Mouse (Mus musculus) ovary, adult 18-20 months (tissue): ENCODE data around the gene Trpm3.

ENCODE experiments used
- DNase-seq: peaks from one replicate; pipeline ENCODE4 v3.0.0; 2022; ENCODE audit warnings: low spot score, mixed read lengths

The Trpm3 gene

GRCm38 (mm10) chr19:22478295-22478989 lies 339.6 kb downstream of the Trpm3 start:
- DNase-seq, result no peak

GRCm38 (mm10) chr19:22503469-22503868 lies 364.6 kb downstream of the Trpm3 start:
- DNase-seq, result no peak

GRCm38 (mm10) chr19:22518508-22518907 lies 379.7 kb downstream of the Trpm3 start:
- no peak for DNase-seq

- no peak for DNase-seq
These were observed 389.1 kb downstream of the Trpm3 start for GRCm38 (mm10) chr19:22527944-22528343.

GRCm38 (mm10) chr19:22542990-22543709 lies 404.3 kb downstream of the Trpm3 start:
- no peak for DNase-seq

- peak; percentile 6 for DNase-seq
These were observed 413.3 kb downstream of the Trpm3 start for GRCm38 (mm10) chr19:22552179-22552578.

- no peak for DNase-seq
These were observed 415.6 kb downstream of the Trpm3 start for GRCm38 (mm10) chr19:22554421-22554941.

GRCm38 (mm10) chr19:22572396-22572795 lies 433.6 kb downstream of the Trpm3 start:
- DNase-seq, result no peak

GRCm38 (mm10) chr19:22572849-22573248 lies 434.0 kb downstream of the Trpm3 start:
- DNase-seq, result no peak

GRCm38 (mm10) chr19:22582120-22582745 lies 443.4 kb downstream of the Trpm3 start:
- no peak for DNase-seq

GRCm38 (mm10) chr19:22594492-22594891 lies 455.6 kb downstream of the Trpm3 start:
- no peak for DNase-seq

GRCm38 (mm10) chr19:22595246-22595645 lies 456.4 kb downstream of the Trpm3 start:
- DNase-seq, result no peak

- no peak for DNase-seq
These were observed 457.9 kb downstream of the Trpm3 start for GRCm38 (mm10) chr19:22596715-22597114.

GRCm38 (mm10) chr19:22604322-22604721 lies 465.5 kb downstream of the Trpm3 start:
- DNase-seq, result no peak

- no peak for DNase-seq
These were observed 469.3 kb downstream of the Trpm3 start for GRCm38 (mm10) chr19:22607985-22608684.

- no peak for DNase-seq
These were observed 472.8 kb downstream of the Trpm3 start for GRCm38 (mm10) chr19:22611621-22612020.

GRCm38 (mm10) chr19:22615367-22615766 lies 476.5 kb downstream of the Trpm3 start:
- no peak for DNase-seq

GRCm38 (mm10) chr19:22624801-22625513 lies 486.1 kb downstream of the Trpm3 start:
- no peak for DNase-seq

- no peak for DNase-seq
These were observed 490.0 kb downstream of the Trpm3 start for GRCm38 (mm10) chr19:22628878-22629277.

GRCm38 (mm10) chr19:22631316-22631715 lies 492.5 kb downstream of the Trpm3 start:
- no peak for DNase-seq

- DNase-seq, result no peak
These were observed 496.8 kb downstream of the Trpm3 start for GRCm38 (mm10) chr19:22635635-22636034.

GRCm38 (mm10) chr19:22637786-22638185 lies 498.9 kb downstream of the Trpm3 start:
- DNase-seq, result no peak
